Comparison of ENCODE assay signal across 23 mouse cellular contexts in genomic region chr2:117364056-117364455, GRCm38 (mm10).
"Had no signal": no experiment of that assay in that cellular context is flagged by ENCODE, and none has a peak within 500 bp of the region (broad histone marks: within the 10 kb centered on the region; RNA-seq: fewer than 3 reads in every experiment).

No protein-coding gene starts in this region.

- ATAC-seq: hindbrain, postnatal 0 days; intestine, embryonic 16.5 days; liver, embryonic 12.5 days had no signal

- H3K27me3 ChIP-seq: heart, embryonic 13.5 days; heart, embryonic 15.5 days; hindbrain, embryonic 13.5 days; hindbrain, embryonic 15.5 days; limb, embryonic 13.5 days; limb, embryonic 15.5 days; liver, embryonic 12.5 days had no signal

- H3K4me1 ChIP-seq: heart, embryonic 13.5 days; heart, embryonic 15.5 days; hindbrain, embryonic 13.5 days; hindbrain, embryonic 15.5 days; limb, embryonic 15.5 days; liver, embryonic 12.5 days had no signal

- DNase-seq: gastrocnemius, postnatal 14 days; gastrocnemius, postnatal 36 days; heart, adult 11 months; heart, adult 2 months; heart, postnatal 14 days; heart, postnatal 36 days; kidney, adult 18-20 months; kidney, postnatal 25 days; layer of hippocampus, adult 9-11 months; layer of hippocampus, postnatal 36 days; left cerebral cortex, postnatal 4 days had no signal

- H3K36me3 ChIP-seq: heart, embryonic 13.5 days; heart, embryonic 15.5 days; hindbrain, embryonic 13.5 days; hindbrain, embryonic 15.5 days; limb, embryonic 13.5 days; limb, embryonic 15.5 days; liver, embryonic 12.5 days had no signal

- H3K4me2 ChIP-seq: heart, embryonic 11.5 days; heart, embryonic 13.5 days; heart, embryonic 15.5 days; hindbrain, embryonic 13.5 days; hindbrain, embryonic 15.5 days; limb, embryonic 13.5 days; limb, embryonic 15.5 days; liver, embryonic 12.5 days had no signal

- H3K9me3 ChIP-seq: heart, embryonic 13.5 days; heart, embryonic 15.5 days; hindbrain, embryonic 13.5 days; hindbrain, embryonic 15.5 days; limb, embryonic 13.5 days; limb, embryonic 15.5 days; liver, embryonic 12.5 days had no signal

- H3K27ac ChIP-seq: heart, adult 2 months; heart, embryonic 13.5 days; heart, embryonic 15.5 days; hindbrain, embryonic 13.5 days; hindbrain, embryonic 15.5 days; hindbrain, postnatal 0 days; kidney, postnatal 0 days; limb, embryonic 13.5 days; limb, embryonic 15.5 days; liver, embryonic 12.5 days; liver, embryonic 14.5 days had no signal

- H3K9ac ChIP-seq: heart, embryonic 13.5 days; heart, embryonic 15.5 days; hindbrain, embryonic 13.5 days; hindbrain, embryonic 15.5 days; limb, embryonic 13.5 days; limb, embryonic 15.5 days; liver, embryonic 12.5 days; liver, embryonic 14.5 days had no signal

- H3K4me3 ChIP-seq: heart, adult 2 months; heart, embryonic 13.5 days; heart, embryonic 15.5 days; hindbrain, embryonic 13.5 days; hindbrain, embryonic 15.5 days; limb, embryonic 13.5 days; limb, embryonic 15.5 days; liver, embryonic 12.5 days had no signal
